25 mouse cellular contexts compared by ENCODE assay signal in genomic region chr5:66475824-66476223, GRCm38 (mm10).
DNase-seq lines count a peak whose midpoint lies in the region; ATAC-seq and TF ChIP-seq lines count a peak whose summit lies in the region.
"Had no signal": no experiment of that assay in that cellular context is flagged by ENCODE, and none has a peak within 500 bp of the region (broad histone marks: within the 10 kb centered on the region; RNA-seq: fewer than 3 reads in every experiment).

No protein-coding gene starts in this region.

- ATAC-seq in heart, embryonic 11.5 days (replicated peaks; ENCODE audit: insufficient number of reproducible peaks, low FRiP score, low TSS enrichment), result no peak
- ATAC-seq in lung, embryonic 16.5 days (ENCODE audit: low read depth), result peak; percentile 28; the same call in 1 of the 2 replicates
- ATAC-seq: activated CD4-positive, CD25-positive, alpha-beta regulatory T cell, adult 4 months; forebrain, embryonic 16.5 days; inflammation-experienced regulatory T-cells, adult 6 months had no signal

- H3K9ac ChIP-seq in heart, embryonic 11.5 days (ENCODE audit: low read depth, low read length), result peak overlapping the region; percentile 3; the same call in 1 of the 2 replicates
- no peak overlapping the region; the same call in 1 of the 2 replicates for H3K9ac ChIP-seq in lung, embryonic 16.5 days (ENCODE audit: low read length)
- H3K9ac ChIP-seq in ES-Bruce4 (ENCODE audit: low read depth, poor library complexity, severe bottlenecking), result no peak overlapping the region
- H3K9ac ChIP-seq: embryonic facial prominence, embryonic 12.5 days; embryonic facial prominence, embryonic 15.5 days; forebrain, embryonic 12.5 days; heart, embryonic 12.5 days; heart, embryonic 15.5 days; hindbrain, embryonic 14.5 days had no signal

- H3K9me3 ChIP-seq in heart, embryonic 11.5 days (replicated peaks; ENCODE audit: control insufficient read depth, low read length), result no peaks in the 10 kb centered on the region
- no peaks in the 10 kb centered on the region for H3K9me3 ChIP-seq in lung, embryonic 16.5 days (ENCODE audit: control insufficient read depth, low read length)
- no peaks in the 10 kb centered on the region for H3K9me3 ChIP-seq in ES-Bruce4 (replicated peaks; ENCODE audit: control insufficient read depth, insufficient read depth, low read length, poor library complexity, severe bottlenecking)
- H3K9me3 ChIP-seq: embryonic facial prominence, embryonic 12.5 days; embryonic facial prominence, embryonic 15.5 days; forebrain, embryonic 12.5 days; heart, embryonic 12.5 days; heart, embryonic 15.5 days had no signal

- TF ChIP-seq EP300 in ES-Bruce4 (IDR thresholded peaks at IDR 0.05; ENCODE audit: insufficient read depth, low read depth, low read length), result peak; percentile 48; the same call in 1 of the 2 replicates

- H3K27me3 ChIP-seq in heart, embryonic 11.5 days (ENCODE audit: control insufficient read depth, insufficient read depth, low read length), result no peaks in the 10 kb centered on the region
- no peaks in the 10 kb centered on the region for H3K27me3 ChIP-seq in lung, embryonic 16.5 days (ENCODE audit: control insufficient read depth, insufficient read depth, low read depth, low read length)
- H3K27me3 ChIP-seq in ES-Bruce4 (ENCODE audit: control insufficient read depth, insufficient read depth, low read length, poor library complexity, severe bottlenecking), result no peaks in the 10 kb centered on the region
- H3K27me3 ChIP-seq: CH12.LX; embryonic facial prominence, embryonic 12.5 days; embryonic facial prominence, embryonic 15.5 days; forebrain, embryonic 12.5 days; heart, embryonic 12.5 days; heart, embryonic 15.5 days had no signal

- H3K36me3 ChIP-seq in heart, embryonic 11.5 days (ENCODE audit: control insufficient read depth, insufficient read depth, low read length), result no peaks in the 10 kb centered on the region
- H3K36me3 ChIP-seq in lung, embryonic 16.5 days (ENCODE audit: control insufficient read depth, insufficient read depth, low read length), result no peaks in the 10 kb centered on the region
- no peaks in the 10 kb centered on the region for H3K36me3 ChIP-seq in ES-Bruce4 (ENCODE audit: control insufficient read depth, insufficient read depth, low read length, poor library complexity, severe bottlenecking)
- H3K36me3 ChIP-seq: forebrain, embryonic 12.5 days; heart, embryonic 15.5 days had no signal

- DNase-seq in heart, postnatal 14 days, result no peak
- DNase-seq in lung, postnatal 25 days (ENCODE audit: low spot score), result no peak
- DNase-seq in retina, embryonic 14.5 days (ENCODE audit: low spot score), result no peak
- no peak for DNase-seq in testis, postnatal 10 days (ENCODE audit: low spot score)
- DNase-seq: adrenal gland, adult 8-10 months; adrenal gland, postnatal 25 days; B cell, adult 2 months; gastrocnemius, postnatal 10 days; heart, adult 11 months; heart, postnatal 10 days; heart, postnatal 4 days had no signal

- WGBS in heart, embryonic 11.5 days (ENCODE audit: insufficient replicate concordance), result 59% methylated on average over 6 of the region's 6 CpGs
- 52% methylated on average over 6 of the region's 6 CpGs for WGBS in lung, embryonic 16.5 days

- H3K4me1 ChIP-seq in heart, embryonic 11.5 days (ENCODE audit: control insufficient read depth, insufficient read depth, low read length), result 0 out of 2 replicates have a peak, but pooled peaks cover 3% of the 10 kb centered on the region
- H3K4me1 ChIP-seq in lung, embryonic 16.5 days (replicated peaks; ENCODE audit: control insufficient read depth, insufficient read depth, low read length), result peaks cover 12% of the 10 kb centered on the region
- peaks cover 4% of the 10 kb centered on the region for H3K4me1 ChIP-seq in ES-Bruce4 (ENCODE audit: control insufficient read depth, insufficient read depth, low read length)
- H3K4me1 ChIP-seq: embryonic facial prominence, embryonic 12.5 days had no signal

- no peak overlapping the region for H3K27ac ChIP-seq in heart, embryonic 11.5 days (ENCODE audit: low read depth, low read length)
- no peak overlapping the region for H3K27ac ChIP-seq in lung, embryonic 16.5 days (ENCODE audit: low read length)
- no peak overlapping the region for H3K27ac ChIP-seq in ES-Bruce4 (ENCODE audit: insufficient read depth, low read length)
- H3K27ac ChIP-seq: embryonic facial prominence, embryonic 12.5 days; embryonic facial prominence, embryonic 15.5 days; forebrain, embryonic 12.5 days; heart, embryonic 15.5 days; hindbrain, embryonic 14.5 days; hindbrain, postnatal 0 days had no signal

- H3K4me3 ChIP-seq in heart, embryonic 11.5 days (ENCODE audit: low read depth, low read length), result no peak overlapping the region
- no peak overlapping the region for H3K4me3 ChIP-seq in lung, embryonic 16.5 days (ENCODE audit: low read length)
- H3K4me3 ChIP-seq in ES-Bruce4 (ENCODE audit: low read depth, low read length), result no peak overlapping the region
- H3K4me3 ChIP-seq: embryonic facial prominence, embryonic 12.5 days; embryonic facial prominence, embryonic 15.5 days; forebrain, embryonic 12.5 days; heart, embryonic 12.5 days; heart, embryonic 15.5 days had no signal

- no peak overlapping the region for H3K4me2 ChIP-seq in heart, embryonic 11.5 days
- no peak overlapping the region for H3K4me2 ChIP-seq in lung, embryonic 16.5 days (ENCODE audit: low read depth, low read length)
- H3K4me2 ChIP-seq: embryonic facial prominence, embryonic 12.5 days; embryonic facial prominence, embryonic 15.5 days; forebrain, embryonic 12.5 days; heart, embryonic 12.5 days; heart, embryonic 15.5 days; hindbrain, embryonic 14.5 days had no signal

- TF ChIP-seq CTCF in ES-Bruce4 (IDR thresholded peaks at IDR 0.05; ENCODE audit: low read depth, low read length), result no peak

- TF ChIP-seq POLR2A in ES-Bruce4 (IDR thresholded peaks at IDR 0.05; ENCODE audit: insufficient read depth, low read length), result no peak

- intact Hi-C loops in heart, postnatal 14 days (cut with DNase I), result no loop called here
